Mouse (Mus musculus): ENCODE data around the gene C3.
A peak's percentile ranks its signal among the peaks of the same experiment; 100 is the strongest.

Gene C3

GRCm38 (mm10) chr17:57228014-57228413 is at the start of gene C3:
Gene C3, minus strand, starts transcription at chr17:57228136.
- no peak for DNase-seq

GRCm38 (mm10) chr17:57276634-57277121 is 48.7 kb upstream of the C3 start:
- peak; percentile 72 for DNase-seq

GRCm38 (mm10) chr17:57275997-57276351 is 48.0 kb upstream of the C3 start:
- DNase-seq: no peak

DNA sequence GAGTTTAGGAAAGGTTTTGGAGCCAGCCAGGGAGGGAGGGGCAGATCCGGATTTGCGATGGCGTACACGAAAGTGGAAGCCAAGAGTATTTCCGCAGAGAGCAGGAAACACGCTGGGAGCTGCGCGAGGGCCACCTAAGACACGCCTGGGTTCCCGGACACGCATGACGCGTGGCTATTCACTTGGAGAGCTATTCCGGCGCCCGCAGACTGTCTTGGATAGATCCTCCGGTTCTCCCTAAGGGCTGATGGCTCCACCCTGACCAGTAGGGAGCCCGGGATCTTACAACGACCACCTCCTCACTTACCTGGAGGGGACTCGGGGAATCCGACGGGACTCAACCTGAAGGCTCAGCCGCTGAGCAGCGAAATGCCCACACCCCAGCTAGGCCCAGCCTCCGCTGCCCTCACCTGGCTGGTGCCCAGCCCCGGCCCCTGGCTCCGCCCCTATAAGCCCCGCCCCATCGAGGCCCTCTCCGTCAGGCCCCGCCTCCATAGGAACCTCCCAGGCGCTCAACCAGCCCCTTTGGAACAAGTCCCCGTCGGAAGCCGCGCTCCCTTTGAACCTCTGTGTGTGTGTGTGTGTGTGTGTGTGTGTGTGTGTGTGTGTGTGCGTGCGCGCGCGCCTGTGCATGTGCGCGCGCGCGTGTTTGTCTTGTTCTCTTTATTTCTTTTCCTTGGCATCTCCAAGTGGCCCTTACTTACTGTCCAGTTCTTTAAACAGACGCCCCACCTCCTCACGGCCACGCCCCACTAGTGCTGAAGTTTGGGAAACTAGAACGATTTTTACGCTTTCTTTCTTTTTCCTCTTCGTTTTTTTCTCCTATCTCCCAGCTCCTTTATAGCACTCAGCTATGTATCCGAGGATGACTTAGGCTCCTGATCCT is 47.4 kb upstream of the C3 start:
- DNase-seq: peak; percentile 84

- no peak for DNase-seq
Observed at GRCm38 (mm10) chr17:57274686-57275085, 46.8 kb upstream of the C3 start.

DNA sequence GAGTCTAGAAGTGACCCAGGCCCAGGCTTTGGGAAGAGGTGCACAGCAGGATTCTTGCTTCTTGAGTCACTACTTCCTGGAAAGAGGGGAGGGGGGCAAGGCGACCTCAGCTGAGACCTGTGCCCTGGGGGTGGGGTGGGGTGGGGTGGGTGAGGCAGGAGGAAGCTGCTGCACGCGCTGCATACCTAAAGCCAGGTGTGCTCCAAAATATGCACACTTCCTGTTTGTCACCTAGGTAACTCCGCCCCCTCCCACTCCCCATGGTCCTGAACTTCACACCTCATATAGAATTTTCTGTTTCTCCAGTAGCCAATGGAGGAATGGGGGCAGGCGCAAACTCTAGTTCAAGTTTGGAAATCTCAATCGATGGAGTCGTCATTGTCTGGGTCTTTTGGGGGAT is 45.9 kb upstream of the C3 start:
- no peak for DNase-seq

- DNase-seq: no peak
Observed at GRCm38 (mm10) chr17:57271301-57271700, 43.4 kb upstream of the C3 start.

GRCm38 (mm10) chr17:57267556-57268126 is 39.7 kb upstream of the C3 start:
- no peak for DNase-seq

DNA sequence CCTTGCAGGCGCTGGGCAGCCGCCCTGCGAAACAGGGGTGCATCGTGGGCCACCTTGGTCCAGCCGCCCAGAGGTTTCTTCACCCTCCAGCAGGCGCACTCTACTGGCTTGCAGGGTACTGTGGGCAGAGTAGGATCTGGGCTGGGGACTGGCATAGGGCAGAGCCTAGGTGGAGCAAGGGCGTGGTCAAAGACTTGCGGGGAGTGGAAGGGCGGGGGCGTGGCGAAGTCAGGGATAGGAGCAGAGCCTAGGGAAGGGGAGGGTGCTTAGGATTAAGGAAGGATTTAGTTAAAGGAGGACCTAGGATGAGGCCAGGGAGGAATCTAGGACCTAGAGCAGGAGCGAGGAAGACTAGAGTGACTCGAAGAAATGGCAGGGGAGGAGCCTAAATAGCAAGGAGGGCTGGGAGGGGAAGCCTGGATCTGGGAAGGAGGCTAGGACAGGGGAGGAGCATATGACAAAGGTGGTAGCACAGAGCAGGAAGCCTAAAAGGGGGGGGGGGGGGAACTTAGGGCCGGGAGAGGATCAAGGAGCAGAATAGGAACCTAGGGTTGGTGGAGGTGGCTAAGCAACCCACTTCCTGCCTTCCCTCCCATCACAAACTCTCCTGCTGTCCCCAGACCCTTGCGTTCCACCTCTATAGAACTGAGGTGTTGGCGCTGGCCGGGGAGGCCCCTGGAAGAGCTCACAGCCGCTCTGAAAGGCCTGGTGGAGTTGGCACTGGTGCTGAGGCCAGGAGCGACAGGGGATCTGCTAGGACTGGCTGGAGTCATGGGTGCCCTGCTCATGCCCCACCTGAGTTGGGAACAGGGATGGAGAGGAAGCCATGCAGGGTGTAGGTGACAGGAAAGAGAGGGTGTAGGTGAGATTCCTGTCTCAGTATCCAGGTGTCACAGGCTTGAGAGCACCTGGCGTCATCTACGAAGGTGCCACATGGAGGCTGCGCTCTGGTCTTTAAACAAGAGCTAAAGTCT is 37.3 kb upstream of the C3 start:
- peak; percentile 65 for DNase-seq

DNA sequence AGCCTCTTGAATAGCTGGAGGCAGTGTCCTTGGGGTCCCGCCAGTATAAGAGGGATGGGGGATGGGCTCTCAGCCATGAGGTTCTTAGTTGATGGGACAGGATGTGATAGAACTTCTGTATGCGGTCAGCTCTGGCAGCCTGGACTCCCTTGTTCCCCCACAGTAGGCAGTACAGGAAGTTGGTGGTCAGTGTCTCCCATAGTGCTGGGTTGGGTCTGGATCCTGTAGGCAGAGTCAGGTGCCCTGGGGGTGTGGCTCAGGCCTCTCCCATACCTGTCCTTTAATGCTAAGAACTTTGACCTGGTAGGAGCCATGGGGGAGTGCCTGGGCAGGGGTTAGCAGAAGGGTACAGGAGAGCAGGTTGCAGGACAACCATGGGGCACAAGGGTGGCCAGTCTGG is 36.2 kb upstream of the C3 start:
- no peak for DNase-seq

- DNase-seq: no peak
Observed at GRCm38 (mm10) chr17:57262901-57263550, 35.1 kb upstream of the C3 start.

DNA sequence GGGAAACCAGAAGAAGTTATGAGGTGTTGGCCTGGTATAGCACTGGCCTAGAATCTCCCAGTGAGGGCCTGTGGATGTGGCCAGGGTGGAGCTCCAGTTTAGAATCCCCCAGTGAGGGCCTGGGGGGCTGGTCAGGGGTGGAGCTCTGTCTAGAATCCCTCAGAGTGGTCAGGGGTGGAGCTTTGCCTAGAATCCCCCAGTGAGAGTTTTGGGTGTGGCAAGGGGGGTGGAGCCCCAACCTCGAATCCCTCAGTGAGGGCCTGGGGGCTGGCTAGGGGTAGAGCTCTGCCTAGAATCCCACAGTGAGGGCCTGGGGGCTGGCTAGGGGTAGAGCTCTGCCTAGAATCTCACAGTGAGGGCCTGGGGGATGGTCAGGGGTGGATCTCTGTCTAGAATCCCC is 33.9 kb upstream of the C3 start:
- DNase-seq: no peak

- no peak for DNase-seq
Observed at GRCm38 (mm10) chr17:57261286-57261685, 33.4 kb upstream of the C3 start.

GRCm38 (mm10) chr17:57260351-57260750 is 32.4 kb upstream of the C3 start:
- no peak for DNase-seq

DNA sequence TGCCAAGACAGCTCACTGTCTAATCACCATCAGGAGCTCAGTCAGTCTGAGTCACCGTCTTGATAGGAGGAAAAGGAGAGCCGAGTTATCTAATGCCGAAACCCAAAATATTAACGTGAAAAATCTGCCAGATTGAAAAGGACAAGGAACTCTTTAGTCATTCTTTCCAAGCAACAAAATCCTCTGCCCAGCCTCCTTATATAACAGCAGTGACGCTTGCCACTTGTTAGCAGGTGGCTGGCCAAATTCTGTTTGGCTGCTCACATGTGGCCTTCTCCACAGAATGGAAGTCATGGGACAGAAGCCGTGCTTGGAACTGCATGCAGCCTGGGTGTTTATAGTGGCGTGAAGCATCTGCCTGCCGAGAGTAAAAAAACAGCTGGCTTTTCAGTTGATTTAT is 31.8 kb upstream of the C3 start:
- DNase-seq: no peak

GRCm38 (mm10) chr17:57258191-57258590 is 30.3 kb upstream of the C3 start:
- DNase-seq: no peak

GRCm38 (mm10) chr17:57256921-57257485 is 29.1 kb upstream of the C3 start:
- DNase-seq: no peak

DNA sequence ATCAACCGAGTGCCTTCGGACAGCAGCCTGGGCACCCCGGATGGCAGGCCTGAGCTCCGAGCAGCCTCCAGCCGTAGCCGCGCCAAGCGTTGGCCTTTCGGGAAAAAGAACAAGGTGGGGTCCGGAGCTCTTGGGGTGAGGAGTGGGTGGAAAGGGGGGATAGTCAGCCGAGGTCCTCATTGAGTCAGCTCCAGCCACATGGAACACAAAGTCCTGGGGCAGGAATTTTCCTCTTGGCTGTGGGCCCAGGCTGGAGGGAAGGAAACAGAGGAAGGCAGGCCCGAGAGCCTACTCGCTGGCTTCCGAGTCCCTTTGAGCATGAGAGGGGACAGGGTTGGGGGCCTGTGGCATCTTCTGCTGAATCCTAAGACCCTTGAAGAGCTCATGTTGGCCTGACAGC is 27.4 kb upstream of the C3 start:
- no peak for DNase-seq

DNA sequence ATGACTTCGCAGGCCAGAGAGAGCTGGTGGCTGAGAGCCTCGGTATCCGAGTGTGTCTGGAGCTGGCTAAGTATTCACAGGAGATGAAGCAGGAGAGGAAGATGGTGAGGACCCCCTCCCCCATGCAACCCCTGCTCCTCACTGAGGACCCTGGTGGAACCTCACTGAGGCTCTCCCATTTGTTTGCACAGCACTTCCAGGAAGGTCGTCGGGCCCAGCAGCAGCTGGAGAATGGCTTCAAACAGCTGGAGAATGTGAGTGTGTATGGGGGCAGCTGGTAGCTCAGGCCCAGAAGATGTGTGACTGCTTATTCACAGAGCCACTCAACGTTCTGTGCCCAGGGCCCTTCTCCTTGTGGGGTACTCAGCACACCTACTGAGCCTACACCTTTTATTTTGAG is 25.4 kb upstream of the C3 start:
- DNase-seq: no peak

DNA sequence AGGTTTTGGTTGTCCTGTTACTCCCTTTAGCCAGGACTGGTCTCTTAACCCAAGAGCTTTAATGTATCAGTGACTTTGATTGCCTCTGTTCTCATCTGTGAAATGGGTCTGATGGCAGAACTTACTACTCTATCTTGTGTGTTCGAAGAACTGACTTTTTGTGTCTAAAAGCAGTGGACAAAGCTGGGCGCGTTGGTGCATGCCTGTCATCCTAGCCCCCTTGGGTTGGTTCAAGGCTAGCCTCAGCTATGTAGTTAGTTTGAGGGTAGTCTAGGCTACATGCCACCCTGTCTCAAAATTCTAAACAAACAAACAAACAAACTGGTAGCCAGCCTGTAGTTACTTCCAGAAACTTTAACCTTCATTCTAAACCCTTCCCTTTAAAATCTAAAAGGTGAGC is 23.5 kb upstream of the C3 start:
- no peak for DNase-seq

GRCm38 (mm10) chr17:57250461-57251160 is 22.7 kb upstream of the C3 start:
- DNase-seq: no peak

All from cerebellum, adult 11 months (tissue).